Mouse (Mus musculus) adrenal gland, postnatal 36 days (tissue): Measurements from ENCODE around the gene Orc5. TPM values are rescaled to one million over a fixed set of nuclear protein-coding genes. Genes with fewer than 3 reads are reported as not detected.

Experiments
- total RNA-seq, 2 experiments: library from RNA; stranded (reverse); gene quantifications; 2 replicates each; pipeline ENCODE4 v1.2.3; 2021

The Orc5 gene
- total RNA-seq, 2 experiments from 2014 or later, result 15.3 to 18.4 TPM

Other genes with a start within 250 kb of the Orc5 start
- 1 to 10 TPM; 1.2 to 2.5 TPM for gene Reln, start 205.7 kb downstream of the Orc5 start, total RNA-seq
- gene Lhfpl3, start 195.6 kb upstream of the Orc5 start, total RNA-seq, result 1 to 10 TPM in 1 of 2 experiments, under 1 TPM in 1; 0.89 to 1.1 TPM